Mouse (Mus musculus) heart, adult 10 weeks (tissue): ENCODE measurements around the gene Olfr844. TPM values are rescaled to one million over a fixed set of nuclear protein-coding genes. Genes with fewer than 3 reads are reported as not detected.

Experiments
- polyA plus RNA-seq: library from polyadenylated mRNA; stranded (reverse); fragments of 350-450 nt; fragmentation: Illumina TruSeq; extraction: RNeasy Lipid Tissue Mini Kit (QIAGEN cat#74804); gene quantifications from one replicate; pipeline ENCODE4 v1.2.3, GENCODE M21; 2014; ENCODE audit warnings: low read depth, low replicate concordance

Gene Olfr844
- not detected for polyA plus RNA-seq

DNA sequence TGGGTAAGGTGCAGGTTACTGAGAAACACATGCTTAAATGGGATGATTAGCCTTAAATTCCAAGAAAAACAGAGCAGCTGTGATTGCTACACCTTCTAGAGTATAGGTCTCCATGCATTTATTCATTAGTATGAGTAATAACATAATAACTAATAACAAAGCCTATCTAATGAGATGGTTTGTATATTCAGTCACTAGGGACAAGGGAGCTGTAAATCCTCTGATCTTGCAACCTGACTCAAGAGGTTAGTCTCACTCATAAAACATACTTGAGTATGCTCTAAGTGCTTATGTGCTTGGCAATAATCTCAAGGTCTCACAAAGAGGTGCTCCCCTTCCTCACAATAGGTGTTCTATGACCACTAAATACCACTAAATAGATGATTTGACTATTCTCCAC, at the start of gene Olfr844:
Gene Olfr844 (plus strand): TSS at position 301 of the 400 bp plus-strand sequence.

DNA sequence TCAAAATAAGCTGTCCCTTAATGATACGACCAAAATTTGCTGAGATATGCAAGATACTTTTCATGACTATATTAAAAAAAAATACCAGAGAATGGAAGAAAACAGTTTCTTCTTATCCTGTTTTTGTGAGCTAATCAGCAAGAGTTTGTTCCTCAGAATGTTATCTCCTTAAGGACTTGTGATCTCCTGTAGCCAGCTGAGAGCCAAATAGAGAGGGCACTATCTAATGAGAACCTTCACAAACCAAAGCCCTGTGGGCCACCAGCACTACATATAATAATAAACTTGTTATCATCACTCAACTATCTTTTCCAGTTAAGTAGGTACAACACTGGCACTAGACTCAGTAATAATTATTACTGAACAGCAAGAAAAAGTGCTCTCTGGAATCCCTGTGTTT, 20.0 kb downstream of the Olfr844 start, which contains the start of gene Olfr845:
Gene Olfr845 (plus strand): TSS at position 301 of the 400 bp plus-strand sequence.

DNA sequence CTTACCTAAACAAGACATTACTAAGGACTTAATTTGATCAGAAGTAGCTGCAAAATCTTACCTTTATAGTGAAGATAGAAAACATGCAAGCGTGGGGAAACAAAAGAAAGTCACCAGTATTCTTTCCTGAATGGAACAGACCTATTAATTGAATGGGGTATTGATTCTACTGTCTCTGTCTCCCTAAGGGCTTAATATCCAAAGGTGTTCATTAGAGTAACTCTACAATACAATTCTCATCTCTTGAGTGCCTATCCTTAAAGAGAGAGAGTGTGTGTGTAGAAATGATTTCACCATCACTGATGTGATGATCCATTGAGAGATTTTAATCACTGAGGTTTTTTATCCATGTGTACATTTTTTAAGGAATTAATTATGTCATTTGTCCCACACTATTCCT, 47.8 kb downstream of the Olfr844 start, which contains the start of gene Olfr846:
Gene Olfr846 (minus strand): TSS at position 101 of the 400 bp plus-strand sequence.

Other genes with a start within 250 kb of the Olfr844 start
- gene Olfr836, start 196.0 kb upstream of the Olfr844 start, polyA plus RNA-seq = not detected
- not detected for gene Olfr837, start 180.0 kb upstream of the Olfr844 start, polyA plus RNA-seq
- gene Olfr839-ps1, start 139.0 kb upstream of the Olfr844 start, polyA plus RNA-seq = not detected
- not detected for gene Olfr843, start 64.4 kb upstream of the Olfr844 start, polyA plus RNA-seq
- not detected for gene Olfr845, start 20.1 kb downstream of the Olfr844 start, polyA plus RNA-seq
- not detected for gene Olfr846, start 47.7 kb downstream of the Olfr844 start, polyA plus RNA-seq
- gene Olfr847, start 62.3 kb downstream of the Olfr844 start, polyA plus RNA-seq = not detected
- not detected for gene Olfr849, start 123.9 kb downstream of the Olfr844 start, polyA plus RNA-seq
- gene Olfr850, start 161.9 kb downstream of the Olfr844 start, polyA plus RNA-seq = not detected
- gene Olfr851, start 176.9 kb downstream of the Olfr844 start, polyA plus RNA-seq = not detected
- gene Olfr853, start 224.7 kb downstream of the Olfr844 start, polyA plus RNA-seq = not detected